Mouse (Mus musculus): ENCODE measurements around the gene Psg16.

- TF ChIP-seq CTCF (IDR thresholded peaks at IDR 0.05; ENCODE audit: insufficient read depth, low read length) (no peak), POLR2A (IDR thresholded peaks at IDR 0.05; ENCODE audit: borderline replicate concordance, extremely low read depth, low read depth, low read length) (peak; percentile 43; the same call in 1 of the 2 replicates)
Measured at GRCm38 (mm10) chr7:17024141-17024540, 49.7 kb upstream of the Psg16 start.
